Mouse (Mus musculus): ENCODE data around the gene Anxa11. TPM values are rescaled to one million over a fixed set of nuclear protein-coding genes. Genes with fewer than 3 reads are reported as not detected.
"Not testable (repeated sequence)": the region's sequence is repeated elsewhere in the genome, so short reads cannot be mapped to it uniquely, and the experiment has no call there.

The Anxa11 gene
- polyA plus RNA-seq, 1 experiment, result not detected

DNA sequence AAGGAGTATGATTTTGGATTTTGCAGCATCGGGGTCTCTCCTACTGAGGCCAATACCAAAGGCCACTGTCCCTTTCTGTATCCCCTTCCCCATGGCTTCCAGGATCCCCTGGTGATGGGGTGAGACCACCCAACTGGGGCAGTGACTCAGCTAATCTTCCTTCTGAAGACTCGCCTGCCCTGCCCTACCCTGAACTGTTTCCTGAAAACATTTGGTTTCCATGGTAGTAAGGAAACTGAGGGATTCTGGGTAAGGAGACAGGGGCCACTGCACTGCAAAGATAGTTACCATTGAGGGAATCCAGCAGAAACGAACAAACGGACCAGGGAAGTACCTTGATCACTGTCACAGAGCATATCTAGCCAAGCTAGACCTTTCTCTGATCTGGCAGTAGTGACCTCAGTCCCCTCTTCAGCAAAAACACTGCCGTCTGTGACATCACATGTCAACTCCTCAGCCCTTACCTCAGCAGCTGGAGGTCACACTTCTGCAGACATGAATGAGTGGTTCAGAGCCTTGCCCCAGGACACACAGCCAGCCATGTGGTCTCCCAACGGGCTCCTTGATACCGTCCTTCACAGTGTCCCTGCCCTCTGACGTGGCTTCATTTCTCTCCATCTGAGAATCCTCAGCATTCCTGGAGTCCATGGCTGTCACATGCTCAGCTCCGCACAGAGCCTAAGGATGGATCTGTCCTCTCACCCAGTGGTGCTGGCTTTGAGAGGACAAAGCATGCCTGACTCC is 27.4 kb downstream of the Anxa11 start:
- H3K4me3 ChIP-seq (ENCODE audit: insufficient read depth, low read depth, low read length), result no peak overlapping the region
- no peak overlapping the region for H3K27ac ChIP-seq (ENCODE audit: insufficient read depth, low read depth, low read length)
- TF ChIP-seq CTCF (IDR thresholded peaks at IDR 0.05; ENCODE audit: insufficient read depth, low read depth, low read length) (no peak), POLR2A (IDR thresholded peaks at IDR 0.05; ENCODE audit: insufficient read depth, low read depth, low read length) (no peak)
- H3K4me1 ChIP-seq (ENCODE audit: control insufficient read depth, insufficient read depth, low read length), result peaks cover 11% of the 10 kb centered on the region
- WGBS, result 78% methylated on average over 9 of the region's 9 CpGs

DNA sequence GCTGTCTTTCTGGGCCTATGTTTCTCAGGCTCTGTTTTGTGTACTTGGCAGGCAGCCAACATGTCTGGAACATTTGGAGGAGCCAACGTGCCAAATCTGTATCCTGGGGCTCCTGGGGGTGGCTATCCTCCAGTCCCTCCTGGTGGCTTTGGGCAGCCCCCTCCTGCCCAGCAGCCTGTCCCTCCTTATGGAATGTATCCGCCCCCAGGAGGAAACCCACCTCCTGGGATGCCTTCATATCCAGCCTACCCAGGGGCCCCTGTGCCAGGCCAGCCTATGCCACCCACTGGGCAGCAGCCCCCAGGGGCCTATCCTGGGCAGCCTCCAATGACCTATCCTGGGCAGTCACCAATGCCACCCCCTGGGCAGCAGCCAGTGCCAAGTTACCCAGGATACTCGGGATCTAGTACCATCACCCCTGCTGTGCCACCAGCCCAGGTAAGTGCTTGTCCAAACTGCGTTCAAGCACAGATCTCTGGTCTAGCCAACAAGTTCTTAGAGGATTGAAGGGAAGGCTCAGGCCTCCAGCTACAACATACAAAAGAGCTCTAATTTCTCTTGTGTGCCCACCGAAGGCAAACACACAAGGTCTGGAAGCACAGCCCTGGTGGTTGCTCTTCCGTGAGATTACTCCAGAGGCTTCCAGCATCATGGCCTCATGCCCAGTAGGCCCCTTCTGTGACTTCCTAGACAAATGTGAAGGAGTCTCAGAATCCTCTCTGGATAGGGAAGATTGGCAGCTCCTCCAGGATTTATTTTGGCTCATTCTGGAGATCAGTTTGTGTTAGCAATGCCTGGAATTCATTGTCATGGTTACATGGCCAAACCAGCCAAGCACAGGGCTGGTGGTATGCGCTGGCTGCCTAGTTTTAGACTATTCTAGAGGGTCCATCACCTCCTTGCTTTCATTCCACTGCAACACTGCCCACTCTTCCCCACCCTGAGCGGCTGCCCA is 30.8 kb downstream of the Anxa11 start:
- TF ChIP-seq POLR2A (IDR thresholded peaks at IDR 0.05; ENCODE audit: insufficient read depth, low read depth, low read length) (no peak), CTCF (IDR thresholded peaks at IDR 0.05; ENCODE audit: insufficient read depth, low read depth, low read length) (no peak)
- WGBS, result 57% methylated on average over 8 of the region's 8 CpGs
- no peak overlapping the region for H3K27ac ChIP-seq (ENCODE audit: insufficient read depth, low read depth, low read length)
- no peak overlapping the region for H3K4me3 ChIP-seq (ENCODE audit: insufficient read depth, low read depth, low read length)
- peaks cover 7% of the 10 kb centered on the region; the same call in 1 of the 2 replicates for H3K4me1 ChIP-seq (ENCODE audit: control insufficient read depth, insufficient read depth, low read length)

DNA sequence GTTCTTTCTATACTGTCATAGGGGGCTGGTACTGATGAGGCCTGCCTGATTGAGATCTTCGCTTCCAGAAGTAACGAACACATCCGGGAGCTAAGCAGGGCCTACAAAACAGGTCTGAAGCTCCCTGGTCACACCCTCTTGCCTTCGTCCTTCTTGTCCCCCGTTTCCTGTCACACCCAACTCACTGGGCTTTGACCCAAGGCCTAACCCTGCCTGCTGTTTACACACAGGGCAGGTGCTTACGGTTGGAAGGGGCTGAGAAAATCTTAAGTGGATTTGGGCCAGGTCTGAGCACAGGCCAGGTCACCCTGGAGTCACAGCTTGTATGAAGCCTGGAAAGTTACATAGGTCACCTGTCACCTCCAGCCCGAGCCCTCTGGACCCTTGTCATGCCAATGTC is 34.7 kb downstream of the Anxa11 start:
- H3K27ac ChIP-seq (ENCODE audit: insufficient read depth, low read depth, low read length); H3K4me3 ChIP-seq (ENCODE audit: insufficient read depth, low read depth, low read length); H3K4me1 ChIP-seq (ENCODE audit: control insufficient read depth, insufficient read depth, low read length): not testable (repeated sequence)
- no CpG with 5 or more reads among the region's 7 CpGs for WGBS

DNA sequence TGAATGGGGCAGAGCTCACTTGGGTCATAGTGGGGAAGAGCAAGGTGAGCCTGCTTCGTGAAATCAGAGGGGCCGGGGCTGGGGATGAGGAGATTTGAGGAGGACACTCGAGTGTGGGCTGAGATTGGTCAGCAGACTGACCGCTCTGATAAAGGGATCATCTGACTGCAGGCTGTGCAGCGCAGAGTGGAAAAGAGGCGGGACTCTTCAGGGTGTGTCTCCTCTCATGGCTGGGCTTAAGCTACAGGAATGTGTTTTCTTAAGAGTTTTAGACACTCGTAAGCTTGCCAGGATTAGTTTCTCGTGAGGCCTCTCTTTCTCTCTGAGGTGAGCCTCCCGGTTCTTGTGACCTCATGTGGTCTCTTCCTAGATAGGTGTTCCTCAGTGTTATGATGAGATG is 39.8 kb downstream of the Anxa11 start:
- H3K4me1 ChIP-seq (ENCODE audit: control insufficient read depth, insufficient read depth, low read length); H3K4me3 ChIP-seq (ENCODE audit: insufficient read depth, low read depth, low read length); H3K27ac ChIP-seq (ENCODE audit: insufficient read depth, low read depth, low read length): not testable (repeated sequence)
- WGBS, result no CpG with 5 or more reads among the region's 9 CpGs

DNA sequence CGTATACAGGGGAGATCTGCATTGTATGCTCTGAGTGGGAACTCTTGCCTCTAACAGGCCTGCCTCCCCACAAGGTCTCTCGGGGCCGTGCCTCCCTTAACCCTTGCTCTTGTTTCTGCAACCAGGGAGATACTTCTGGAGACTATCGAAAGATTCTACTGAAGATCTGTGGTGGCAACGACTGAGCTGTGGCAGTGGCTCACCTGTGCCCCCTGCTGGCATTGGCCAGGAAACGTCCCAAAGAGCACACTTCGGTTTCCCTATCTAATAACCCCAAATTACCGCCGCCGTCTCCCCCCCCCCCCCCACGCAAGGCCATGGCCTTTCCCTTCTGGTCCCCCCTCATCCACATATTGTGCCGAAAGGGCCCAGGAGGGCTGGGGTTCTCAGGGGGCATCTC is 43.9 kb downstream of the Anxa11 start:
- H3K4me1 ChIP-seq (ENCODE audit: control insufficient read depth, insufficient read depth, low read length); H3K27ac ChIP-seq (ENCODE audit: insufficient read depth, low read depth, low read length); H3K4me3 ChIP-seq (ENCODE audit: insufficient read depth, low read depth, low read length): not testable (repeated sequence)
- WGBS, result no CpG with 5 or more reads among the region's 12 CpGs

DNA sequence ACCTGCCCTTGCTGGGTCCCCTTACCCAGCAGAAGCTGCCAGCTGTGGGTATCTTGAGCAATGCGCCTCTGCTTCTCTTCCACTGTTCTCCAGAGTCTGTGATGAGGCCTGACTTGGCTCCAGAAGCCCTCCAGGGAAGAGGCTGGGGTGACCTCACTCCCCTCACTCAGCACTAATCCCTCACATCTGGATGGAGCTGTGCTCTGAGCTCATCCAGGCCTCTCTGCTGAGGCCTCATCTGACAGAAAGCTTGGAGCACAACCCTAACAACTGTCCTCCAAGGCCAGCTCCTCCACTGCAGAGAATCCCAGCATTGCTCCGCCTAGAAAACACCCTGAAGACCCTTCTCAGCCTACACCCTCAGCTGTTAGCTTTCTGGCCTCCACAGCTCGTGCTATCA is 52.6 kb downstream of the Anxa11 start:
- not testable (repeated sequence) for H3K4me1 ChIP-seq (ENCODE audit: control insufficient read depth, insufficient read depth, low read length); H3K4me3 ChIP-seq (ENCODE audit: insufficient read depth, low read depth, low read length); H3K27ac ChIP-seq (ENCODE audit: insufficient read depth, low read depth, low read length)
- WGBS, result no CpG with 5 or more reads among the region's 3 CpGs

DNA sequence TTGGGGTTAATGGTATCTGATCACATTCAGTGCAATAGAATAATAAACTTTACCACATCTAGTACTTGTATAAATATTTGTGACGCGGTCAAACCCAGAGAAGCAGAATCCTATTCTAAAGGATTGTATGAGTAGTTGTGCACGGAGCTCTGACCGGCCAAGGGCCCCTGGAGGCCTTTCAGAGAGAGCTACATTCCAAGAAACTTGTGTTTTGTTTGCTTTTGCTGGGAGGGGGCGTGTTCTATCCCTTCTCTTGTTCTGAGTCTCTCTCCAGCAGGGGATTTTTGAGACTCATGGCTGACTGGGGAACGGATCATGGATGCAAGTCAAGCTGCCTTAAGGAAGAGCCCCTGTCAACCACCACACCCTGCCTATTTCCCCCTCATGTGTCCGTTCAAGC is 53.7 kb downstream of the Anxa11 start:
- H3K4me1 ChIP-seq (ENCODE audit: control insufficient read depth, insufficient read depth, low read length); H3K4me3 ChIP-seq (ENCODE audit: insufficient read depth, low read depth, low read length); H3K27ac ChIP-seq (ENCODE audit: insufficient read depth, low read depth, low read length): not testable (repeated sequence)
- WGBS, result no CpG with 5 or more reads among the region's 7 CpGs

DNA sequence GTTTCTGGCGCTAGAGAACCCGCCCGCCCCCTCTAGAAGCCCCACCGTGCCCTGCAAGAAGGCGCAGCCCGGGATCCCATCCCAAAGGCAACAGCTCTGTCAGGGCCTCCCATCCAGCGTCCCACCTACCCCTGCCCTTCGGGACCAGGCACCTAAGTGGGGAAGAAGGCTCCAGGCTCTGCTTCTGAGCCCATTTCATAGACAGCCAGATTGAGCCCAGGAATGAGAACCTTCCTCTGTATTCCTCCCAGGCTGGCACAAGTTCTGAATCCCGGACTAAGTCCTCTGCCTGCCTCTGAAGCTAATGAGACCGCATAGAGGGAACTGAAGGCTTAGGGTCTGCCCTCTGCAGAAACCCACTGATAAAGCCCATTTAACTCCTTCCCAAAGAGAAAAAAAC is 61.0 kb downstream of the Anxa11 start, which contains the start of gene Plac9a:
Gene Plac9a (minus strand): TSS at position 101 of the 400 bp plus-strand sequence.
- WGBS, result no CpG with 5 or more reads among the region's 10 CpGs
- H3K4me3 ChIP-seq (ENCODE audit: insufficient read depth, low read depth, low read length); H3K4me1 ChIP-seq (ENCODE audit: control insufficient read depth, insufficient read depth, low read length); H3K27ac ChIP-seq (ENCODE audit: insufficient read depth, low read depth, low read length): not testable (repeated sequence)

DNA sequence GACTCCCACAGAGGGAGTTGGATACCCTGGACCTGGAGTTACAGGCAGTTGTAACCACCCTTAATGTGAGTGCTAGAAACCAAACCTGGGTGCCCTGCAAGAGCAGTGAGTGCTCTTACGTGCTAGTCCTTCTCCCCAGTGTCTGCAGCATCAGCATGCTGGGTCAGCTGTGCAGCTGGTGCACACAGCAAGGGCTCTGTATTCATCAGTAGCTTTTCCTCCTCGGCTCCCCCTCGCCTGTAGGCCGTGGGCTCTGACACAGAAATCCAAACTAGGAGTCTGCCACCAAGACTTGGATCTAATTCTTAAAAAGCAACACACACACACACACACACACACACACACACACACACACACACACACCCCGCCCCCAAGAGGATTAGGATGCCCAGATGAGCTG is 63.3 kb downstream of the Anxa11 start:
- H3K4me3 ChIP-seq (ENCODE audit: insufficient read depth, low read depth, low read length); H3K27ac ChIP-seq (ENCODE audit: insufficient read depth, low read depth, low read length); H3K4me1 ChIP-seq (ENCODE audit: control insufficient read depth, insufficient read depth, low read length): not testable (repeated sequence)
- WGBS, result 18% methylated on average over 1 of the region's 5 CpGs

DNA sequence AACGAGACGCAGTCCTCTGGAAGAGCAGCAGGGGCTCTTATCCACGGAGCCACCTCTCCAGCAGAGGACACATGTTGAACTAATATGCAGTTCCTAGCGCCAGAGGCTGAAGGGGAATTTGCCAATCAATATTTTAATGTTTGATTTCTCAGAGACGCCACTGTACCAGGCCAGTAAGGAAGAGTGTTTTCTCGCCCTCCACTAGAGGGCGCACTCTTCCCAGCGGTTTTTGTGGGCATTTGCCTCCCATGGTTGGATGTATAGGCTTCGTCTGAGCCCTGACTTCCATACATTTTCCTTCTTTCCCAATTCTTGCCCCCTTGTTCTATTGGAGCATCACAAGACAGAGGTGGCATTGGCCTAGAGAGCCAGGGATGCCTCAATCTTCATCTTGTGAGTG is 65.3 kb downstream of the Anxa11 start:
- not testable (repeated sequence) for H3K4me3 ChIP-seq (ENCODE audit: insufficient read depth, low read depth, low read length); H3K27ac ChIP-seq (ENCODE audit: insufficient read depth, low read depth, low read length); H3K4me1 ChIP-seq (ENCODE audit: control insufficient read depth, insufficient read depth, low read length)
- no CpG with 5 or more reads among the region's 9 CpGs for WGBS

DNA sequence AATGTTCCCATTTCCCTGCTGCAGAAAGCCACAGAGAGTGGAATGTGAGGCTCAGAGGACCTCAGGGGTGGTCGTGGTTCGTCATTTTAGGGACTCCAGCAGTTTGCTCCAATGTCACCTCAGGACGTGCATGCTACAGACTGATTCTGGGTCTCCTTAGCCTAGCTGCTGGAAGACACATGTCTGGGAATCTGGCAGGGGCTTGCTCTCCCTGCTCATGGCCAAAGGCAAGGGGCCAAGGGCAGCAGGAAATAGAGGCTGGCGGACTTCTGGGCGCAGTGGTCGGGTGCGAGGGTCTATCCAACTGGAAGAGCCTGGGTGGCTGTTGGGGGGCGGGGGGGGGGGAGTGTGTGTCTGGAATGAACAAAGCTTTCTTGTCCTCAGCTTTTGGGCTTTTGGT is 67.0 kb downstream of the Anxa11 start:
- WGBS, result no CpG with 5 or more reads among the region's 8 CpGs
- H3K4me3 ChIP-seq (ENCODE audit: insufficient read depth, low read depth, low read length); H3K27ac ChIP-seq (ENCODE audit: insufficient read depth, low read depth, low read length); H3K4me1 ChIP-seq (ENCODE audit: control insufficient read depth, insufficient read depth, low read length): not testable (repeated sequence)

DNA sequence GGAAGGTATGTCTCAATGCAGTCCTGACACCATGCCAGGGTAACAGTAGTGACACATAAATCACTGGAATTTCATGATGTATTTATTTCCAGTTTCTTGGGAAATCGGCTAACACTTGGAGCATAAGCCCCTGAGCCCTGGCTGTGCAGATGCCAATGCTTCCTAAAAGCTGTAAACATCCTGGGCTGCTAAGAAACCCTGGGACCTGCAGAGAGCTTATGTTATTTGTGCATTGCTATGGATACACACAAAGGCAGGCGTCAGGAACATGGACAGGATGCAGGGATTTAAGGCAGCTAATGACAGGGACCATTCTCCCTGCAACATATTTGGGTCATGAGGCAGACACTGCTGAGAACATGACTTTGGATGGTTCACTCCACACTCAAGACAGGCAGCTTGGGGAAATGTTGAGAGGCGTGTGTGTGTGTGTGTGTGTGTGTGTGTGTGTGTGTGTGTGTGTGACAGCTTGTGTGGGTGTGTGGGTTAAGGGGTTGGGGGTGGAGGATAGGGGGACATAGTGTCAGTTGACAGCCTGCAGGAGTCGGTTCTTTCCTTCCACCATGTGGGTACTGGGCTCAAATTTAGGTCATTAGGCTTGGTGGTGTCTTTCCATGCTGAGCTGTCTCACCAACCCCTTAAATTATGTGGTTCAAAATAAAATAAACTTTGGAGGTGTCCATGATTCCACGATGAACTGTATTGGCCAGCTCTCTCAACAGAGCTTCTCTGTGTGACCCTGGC is 76.6 kb downstream of the Anxa11 start:
- WGBS, result no CpG with 5 or more reads among the region's 5 CpGs
- H3K4me3 ChIP-seq (ENCODE audit: insufficient read depth, low read depth, low read length); H3K27ac ChIP-seq (ENCODE audit: insufficient read depth, low read depth, low read length); H3K4me1 ChIP-seq (ENCODE audit: control insufficient read depth, insufficient read depth, low read length): not testable (repeated sequence)

DNA sequence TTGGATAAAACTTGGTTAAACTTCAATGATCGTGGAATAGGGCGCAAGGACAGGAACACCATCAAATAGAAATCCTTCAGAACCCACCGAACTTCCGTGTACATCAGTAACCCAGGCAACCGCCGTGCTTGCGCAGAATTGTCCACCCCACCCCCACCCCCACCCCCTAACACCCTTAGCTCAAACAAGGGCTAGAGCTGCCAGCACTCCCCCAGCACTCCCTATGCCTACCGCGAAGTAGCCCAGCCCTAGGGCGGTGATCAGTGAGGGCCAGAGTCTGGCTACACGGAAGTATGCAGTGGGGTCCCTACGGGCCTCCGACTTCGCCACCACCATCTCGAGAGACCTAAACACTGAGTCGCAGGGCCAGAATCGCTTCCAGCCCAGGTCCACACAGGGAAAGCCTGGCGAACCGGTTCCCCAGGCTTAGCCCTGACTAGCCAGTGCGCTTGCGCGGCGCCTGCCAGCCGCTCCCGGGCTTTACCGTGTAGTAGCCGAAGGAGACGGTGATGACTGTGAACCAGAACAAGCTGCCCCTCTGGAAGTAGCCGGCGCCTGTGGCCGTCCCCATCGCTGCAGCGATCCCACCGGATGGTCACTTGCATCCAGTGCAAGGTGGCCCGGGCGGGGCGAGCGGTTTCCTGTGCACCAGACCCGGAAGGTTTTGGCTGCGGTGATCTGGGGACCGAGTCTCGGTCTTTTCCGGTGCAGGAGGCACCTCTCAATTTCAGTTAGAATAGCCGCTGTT is 85.0 kb downstream of the Anxa11 start:
- not testable (repeated sequence) for H3K4me1 ChIP-seq (ENCODE audit: control insufficient read depth, insufficient read depth, low read length); H3K4me3 ChIP-seq (ENCODE audit: insufficient read depth, low read depth, low read length); H3K27ac ChIP-seq (ENCODE audit: insufficient read depth, low read depth, low read length)
- WGBS, result no CpG with 5 or more reads among the region's 44 CpGs

Measured in olfactory bulb, adult 2 months (tissue).